Mouse (Mus musculus): ENCODE measurements around the gene Atp1a1. TPM values are rescaled to one million over a fixed set of nuclear protein-coding genes. Genes with fewer than 3 reads are reported as not detected.

Gene Atp1a1
- total RNA-seq, 2 experiments from 2014 or later, result 434 to 467 TPM

GRCm38 (mm10) chr3:101593266-101593651, 11.2 kb downstream of the Atp1a1 start:
- no peak for DNase-seq

- DNase-seq, result no peak
Observed at GRCm38 (mm10) chr3:101592281-101593265, 11.9 kb downstream of the Atp1a1 start.

GRCm38 (mm10) chr3:101590380-101590779, 14.1 kb downstream of the Atp1a1 start:
- DNase-seq, result no peak

GRCm38 (mm10) chr3:101588299-101588698, 16.2 kb downstream of the Atp1a1 start:
- no peak for DNase-seq

GRCm38 (mm10) chr3:101586794-101587193, 17.7 kb downstream of the Atp1a1 start:
- DNase-seq, result no peak

- DNase-seq, result no peak
Observed at GRCm38 (mm10) chr3:101578072-101578471, 26.4 kb downstream of the Atp1a1 start.

- DNase-seq, result peak; percentile 44
Observed at GRCm38 (mm10) chr3:101577361-101577760, 27.1 kb downstream of the Atp1a1 start.

GRCm38 (mm10) chr3:101575527-101576085, 28.9 kb downstream of the Atp1a1 start:
- peak; percentile 36 for DNase-seq

- peak; percentile 30 for DNase-seq
Observed at GRCm38 (mm10) chr3:101574463-101575193, 29.9 kb downstream of the Atp1a1 start.

GRCm38 (mm10) chr3:101572991-101573390, 31.5 kb downstream of the Atp1a1 start:
- peak; percentile 11 for DNase-seq

GRCm38 (mm10) chr3:101572174-101572626, 32.3 kb downstream of the Atp1a1 start:
- peak; percentile 57 for DNase-seq

GRCm38 (mm10) chr3:101571515-101572130, 32.9 kb downstream of the Atp1a1 start:
- peak; percentile 37 for DNase-seq

GRCm38 (mm10) chr3:101570747-101571514, 33.6 kb downstream of the Atp1a1 start:
- DNase-seq, result no peak

GRCm38 (mm10) chr3:101570246-101570645, 34.2 kb downstream of the Atp1a1 start:
- DNase-seq, result no peak

- no peak for DNase-seq
Observed at GRCm38 (mm10) chr3:101568627-101569026, 35.9 kb downstream of the Atp1a1 start.

- no peak for DNase-seq
Observed at GRCm38 (mm10) chr3:101564011-101564410, 40.5 kb downstream of the Atp1a1 start.

- peak; percentile 16 for DNase-seq
Observed at GRCm38 (mm10) chr3:101562510-101563209, 41.8 kb downstream of the Atp1a1 start.

- no peak for DNase-seq
Observed at GRCm38 (mm10) chr3:101561948-101562347, 42.5 kb downstream of the Atp1a1 start.

GRCm38 (mm10) chr3:101560841-101561522, 43.5 kb downstream of the Atp1a1 start:
- no peak for DNase-seq

GRCm38 (mm10) chr3:101556712-101557111, 47.8 kb downstream of the Atp1a1 start:
- DNase-seq, result no peak

Measured in adrenal gland, postnatal 10 days (tissue).